10 mouse cellular contexts compared by ENCODE assay signal in the genomic region with DNA sequence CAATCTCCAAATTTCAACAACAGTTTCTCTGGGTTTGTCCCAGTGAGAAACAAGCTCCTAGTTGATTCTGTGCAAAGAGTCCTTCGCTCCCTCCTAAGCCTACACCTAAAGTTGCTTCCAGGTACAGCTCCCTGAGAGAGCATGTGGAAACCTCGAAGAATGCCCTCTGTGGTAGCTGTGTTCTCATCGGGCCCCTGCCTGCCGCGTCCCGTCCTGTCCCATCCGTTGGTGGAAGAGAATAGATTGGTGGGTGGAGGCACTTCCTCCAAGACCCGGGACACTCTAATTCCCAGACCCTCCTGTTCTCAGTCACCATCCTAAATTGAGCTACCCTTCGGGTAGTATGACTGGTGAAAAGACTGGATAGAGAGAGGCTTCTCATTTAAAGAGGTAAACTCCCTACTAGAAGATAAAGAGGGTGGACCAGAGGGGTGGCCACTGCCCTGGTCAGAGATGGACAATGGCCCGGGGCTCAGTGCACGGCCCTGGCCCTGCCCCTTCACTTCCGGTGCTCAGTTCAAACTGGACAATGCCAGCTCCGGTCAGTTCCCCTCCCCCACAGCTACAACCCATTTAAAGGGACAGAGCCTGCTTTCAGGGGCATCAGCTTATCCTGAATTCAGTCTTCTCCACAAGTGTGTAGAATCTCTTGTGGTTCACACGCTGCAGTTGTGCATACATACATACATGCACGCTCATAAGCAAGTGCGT. TPM values are rescaled to one million over a fixed set of nuclear protein-coding genes. Genes with fewer than 3 reads are reported as not detected.
DNase-seq lines count a peak whose midpoint lies in the region; ATAC-seq and TF ChIP-seq lines count a peak whose summit lies in the region.
"Had no signal": no experiment of that assay in that cellular context is flagged by ENCODE, and none has a peak within 500 bp of the region (broad histone marks: within the 10 kb centered on the region; RNA-seq: fewer than 3 reads in every experiment).

No protein-coding gene starts in this region.

- no peaks in the 10 kb centered on the region for H3K9me3 ChIP-seq in heart, embryonic 11.5 days (replicated peaks; ENCODE audit: control insufficient read depth, low read length)
- H3K9me3 ChIP-seq in limb, embryonic 11.5 days (ENCODE audit: control insufficient read depth, low read length): no peaks in the 10 kb centered on the region
- no peaks in the 10 kb centered on the region for H3K9me3 ChIP-seq in neural tube, embryonic 13.5 days
- H3K9me3 ChIP-seq: embryonic facial prominence, embryonic 13.5 days had no signal

- no peak for ATAC-seq in heart, embryonic 11.5 days (replicated peaks; ENCODE audit: insufficient number of reproducible peaks, low FRiP score, low TSS enrichment)
- no peak for ATAC-seq in limb, embryonic 11.5 days (ENCODE audit: insufficient number of reproducible peaks, low FRiP score, low TSS enrichment, low read depth)
- ATAC-seq in neural tube, embryonic 13.5 days (ENCODE audit: low read depth): peak; percentile 71; the same call in 1 of the 2 replicates

- no peak overlapping the region for H3K9ac ChIP-seq in heart, embryonic 11.5 days (ENCODE audit: low read depth, low read length)
- no peak overlapping the region for H3K9ac ChIP-seq in limb, embryonic 11.5 days (ENCODE audit: low read length)
- H3K9ac ChIP-seq in neural tube, embryonic 13.5 days: peak overlapping the region; percentile 27
- H3K9ac ChIP-seq: embryonic facial prominence, embryonic 13.5 days had no signal

- no peak for TF ChIP-seq CTCF in kidney, adult 2 months (conservative IDR thresholded peaks at IDR 0.05; ENCODE audit: insufficient read depth, insufficient read length, low read depth, low read length)

- peaks cover 44% of the 10 kb centered on the region for H3K4me1 ChIP-seq in heart, embryonic 11.5 days (ENCODE audit: control insufficient read depth, insufficient read depth, low read length)
- H3K4me1 ChIP-seq in limb, embryonic 11.5 days (ENCODE audit: control insufficient read depth, insufficient read depth, low read length): peaks cover 43% of the 10 kb centered on the region
- H3K4me1 ChIP-seq in neural tube, embryonic 13.5 days (replicated peaks): peaks cover 43% of the 10 kb centered on the region
- no peaks in the 10 kb centered on the region for H3K4me1 ChIP-seq in kidney, adult 2 months (ENCODE audit: control insufficient read depth, insufficient read depth, low read length)

- peaks cover 26% of the 10 kb centered on the region for H3K27me3 ChIP-seq in heart, embryonic 11.5 days (ENCODE audit: control insufficient read depth, insufficient read depth, low read length)
- no peaks in the 10 kb centered on the region for H3K27me3 ChIP-seq in limb, embryonic 11.5 days (ENCODE audit: control insufficient read depth, insufficient read depth, low read length)
- peaks cover 25% of the 10 kb centered on the region for H3K27me3 ChIP-seq in neural tube, embryonic 13.5 days
- H3K27me3 ChIP-seq in kidney, adult 2 months (replicated peaks; ENCODE audit: control insufficient read depth, insufficient read depth, low read length): peaks cover 3% of the 10 kb centered on the region; the same call in 1 of the 2 replicates

- peak overlapping the region; percentile 5; the same call in 1 of the 2 replicates for H3K4me3 ChIP-seq in heart, embryonic 11.5 days (ENCODE audit: low read depth, low read length)
- no peak overlapping the region for H3K4me3 ChIP-seq in limb, embryonic 11.5 days (ENCODE audit: low read depth, low read length)
- peak overlapping the region; percentile 22 for H3K4me3 ChIP-seq in neural tube, embryonic 13.5 days
- H3K4me3 ChIP-seq in kidney, adult 2 months (ENCODE audit: insufficient read depth, low read depth, low read length): no peak overlapping the region
- H3K4me3 ChIP-seq: embryonic facial prominence, embryonic 13.5 days had no signal

- 3% methylated on average over 16 of the region's 16 CpGs for WGBS in heart, embryonic 11.5 days (ENCODE audit: insufficient replicate concordance)
- WGBS in limb, embryonic 11.5 days: 2% methylated on average over 16 of the region's 16 CpGs
- 2% methylated on average over 16 of the region's 16 CpGs for WGBS in neural tube, embryonic 13.5 days
- 4% methylated on average over 16 of the region's 16 CpGs for WGBS in kidney, adult 2 months

- H3K36me3 ChIP-seq in heart, embryonic 11.5 days (ENCODE audit: control insufficient read depth, insufficient read depth, low read length): no peaks in the 10 kb centered on the region
- H3K36me3 ChIP-seq in limb, embryonic 11.5 days (ENCODE audit: control insufficient read depth, insufficient read depth, low read length): no peaks in the 10 kb centered on the region
- H3K36me3 ChIP-seq in neural tube, embryonic 13.5 days: no peaks in the 10 kb centered on the region
- H3K36me3 ChIP-seq in kidney, adult 2 months (ENCODE audit: control insufficient read depth, insufficient read depth, low read length): no peaks in the 10 kb centered on the region
- H3K36me3 ChIP-seq: embryonic facial prominence, embryonic 13.5 days had no signal

- no peak overlapping the region for H3K27ac ChIP-seq in heart, embryonic 11.5 days (ENCODE audit: low read depth, low read length)
- H3K27ac ChIP-seq in limb, embryonic 11.5 days (replicated peaks; ENCODE audit: low read depth, low read length): no peak overlapping the region
- peak overlapping the region; percentile 68 for H3K27ac ChIP-seq in neural tube, embryonic 13.5 days (replicated peaks)
- no peak overlapping the region for H3K27ac ChIP-seq in kidney, adult 2 months (ENCODE audit: insufficient read depth, low read depth, low read length)
- H3K27ac ChIP-seq: embryonic facial prominence, embryonic 13.5 days had no signal

- no peak for DNase-seq in heart, postnatal 4 days
- DNase-seq in embryo, embryonic 9.5 days (ENCODE audit: extremely low spot score): peak; percentile 91
- peak; percentile 31 for DNase-seq in limb, embryonic 11.5 days (ENCODE audit: low spot score)
- DNase-seq in ovary, adult 18-20 months (ENCODE audit: low spot score): no peak
- no peak for DNase-seq in kidney, adult 2 months
- DNase-seq in left cerebral cortex, adult 18-20 months (ENCODE audit: low spot score in 2 of 2): no peak

- TF ChIP-seq POLR2A in kidney, adult 2 months (IDR thresholded peaks at IDR 0.05; ENCODE audit: low read depth, low read length): no peak

- H3K4me2 ChIP-seq in heart, embryonic 11.5 days: peak overlapping the region; percentile 47
- peak overlapping the region; percentile 18; the same call in 1 of the 2 replicates for H3K4me2 ChIP-seq in limb, embryonic 11.5 days (ENCODE audit: low read depth, severe bottlenecking)
- H3K4me2 ChIP-seq in neural tube, embryonic 13.5 days: peak overlapping the region; percentile 55
- H3K4me2 ChIP-seq: embryonic facial prominence, embryonic 13.5 days had no signal

RNA-seq across cellular contexts. Expression of gene Lin28a, which starts 1.2 kb away (rescaled TPM):
- polyA plus RNA-seq in heart, embryonic 11.5 days (2014; fragmentation: Nextera tagmentation; extraction: Ambion mirVana): 0.21 and 0.30 TPM in 2 replicates
- total RNA-seq in heart, postnatal 4 days (2021): under 1 TPM; 0.27 to 0.29 TPM
- 1.4 and 2.3 TPM in 2 replicates for polyA plus RNA-seq in limb, embryonic 11.5 days (2014; fragmentation: Nextera tagmentation; extraction: Ambion mirVana)
- 0.17 and 0.32 TPM in 2 replicates for polyA plus RNA-seq in neural tube, embryonic 13.5 days (2015; fragmentation: Nextera tagmentation; extraction: Ambion mirVana)
- not detected in 2 replicates for polyA plus RNA-seq in kidney, adult 2 months (2012; rRNA removed)
- not detected for total RNA-seq in left cerebral cortex, adult 18-20 months (2021)
- total RNA-seq: heart, postnatal 10 days had no signal
- polyA plus RNA-seq: embryonic facial prominence, embryonic 13.5 days had no signal

RNA-seq across cellular contexts. Expression of gene Dhdds, which starts 19.1 kb away (rescaled TPM):
- polyA plus RNA-seq in heart, embryonic 11.5 days (2014; fragmentation: Nextera tagmentation; extraction: Ambion mirVana): 35.3 and 35.6 TPM in 2 replicates
- total RNA-seq in heart, postnatal 4 days (2021): 10 to 100 TPM; 39.1 to 40.7 TPM
- polyA plus RNA-seq in limb, embryonic 11.5 days (2014; fragmentation: Nextera tagmentation; extraction: Ambion mirVana): 41.9 and 43.4 TPM in 2 replicates
- 41.0 and 44.3 TPM in 2 replicates for polyA plus RNA-seq in neural tube, embryonic 13.5 days (2015; fragmentation: Nextera tagmentation; extraction: Ambion mirVana)
- 32.0 and 37.0 TPM in 2 replicates for polyA plus RNA-seq in kidney, adult 2 months (2012; rRNA removed)
- total RNA-seq in left cerebral cortex, adult 18-20 months (2021): 10 to 100 TPM; 64.6 to 68.5 TPM

RNA-seq across cellular contexts. Expression of gene Zfp683, which starts 33.8 kb away (rescaled TPM):
- not detected in 2 replicates for polyA plus RNA-seq in heart, embryonic 11.5 days (2014; fragmentation: Nextera tagmentation; extraction: Ambion mirVana)
- total RNA-seq in heart, postnatal 4 days (2021): not detected
- polyA plus RNA-seq in limb, embryonic 11.5 days (2014; fragmentation: Nextera tagmentation; extraction: Ambion mirVana): not detected in 2 replicates
- polyA plus RNA-seq in neural tube, embryonic 13.5 days (2015; fragmentation: Nextera tagmentation; extraction: Ambion mirVana): not detected in 2 replicates
- polyA plus RNA-seq in kidney, adult 2 months (2012; rRNA removed): 0.52 and 0.81 TPM in 2 replicates
- total RNA-seq in left cerebral cortex, adult 18-20 months (2021): not detected
- total RNA-seq: heart, postnatal 10 days had no signal
- polyA plus RNA-seq: embryonic facial prominence, embryonic 13.5 days had no signal

RNA-seq across cellular contexts. Expression of gene Crybg2, which starts 40.8 kb away (rescaled TPM):
- 0.52 and 1.1 TPM in 2 replicates for polyA plus RNA-seq in heart, embryonic 11.5 days (2014; fragmentation: Nextera tagmentation; extraction: Ambion mirVana)
- not detected for total RNA-seq in heart, postnatal 4 days (2021)
- 3.7 and 4.4 TPM in 2 replicates for polyA plus RNA-seq in limb, embryonic 11.5 days (2014; fragmentation: Nextera tagmentation; extraction: Ambion mirVana)
- 1.3 and 1.7 TPM in 2 replicates for polyA plus RNA-seq in neural tube, embryonic 13.5 days (2015; fragmentation: Nextera tagmentation; extraction: Ambion mirVana)
- 0.69 and 1.0 TPM in 2 replicates for polyA plus RNA-seq in kidney, adult 2 months (2012; rRNA removed)
- 1 to 10 TPM; 4.4 to 5.7 TPM for total RNA-seq in left cerebral cortex, adult 18-20 months (2021)
- total RNA-seq: heart, postnatal 10 days had no signal

RNA-seq across cellular contexts. Expression of gene Hmgn2, which starts 51.3 kb away (rescaled TPM):
- polyA plus RNA-seq in heart, embryonic 11.5 days (2014; fragmentation: Nextera tagmentation; extraction: Ambion mirVana): 2,081 and 2,101 TPM in 2 replicates
- total RNA-seq in heart, postnatal 4 days (2021): 100 to 1,000 TPM; 484 to 489 TPM
- polyA plus RNA-seq in limb, embryonic 11.5 days (2014; fragmentation: Nextera tagmentation; extraction: Ambion mirVana): 3,322 and 3,460 TPM in 2 replicates
- 1,338 and 1,455 TPM in 2 replicates for polyA plus RNA-seq in neural tube, embryonic 13.5 days (2015; fragmentation: Nextera tagmentation; extraction: Ambion mirVana)
- 12.2 and 21.9 TPM in 2 replicates for polyA plus RNA-seq in kidney, adult 2 months (2012; rRNA removed)
- total RNA-seq in left cerebral cortex, adult 18-20 months (2021): 100 to 1,000 TPM; 100 to 103 TPM

Comparison
In these comparisons a context has a peak if more than half of its experiments do, and no peak if none do; other contexts are left out.
1. H3K4me3 ChIP-seq: peak in heart, embryonic 11.5 days (single experiment) and neural tube, embryonic 13.5 days (single experiment); none in limb, embryonic 11.5 days (single experiment) and kidney, adult 2 months (single experiment).
2. DNase-seq: peak in embryo, embryonic 9.5 days (single experiment) and limb, embryonic 11.5 days (single experiment); none in heart, postnatal 4 days (single experiment), ovary, adult 18-20 months (single experiment), kidney, adult 2 months (single experiment) and left cerebral cortex, adult 18-20 months (0 of 2).
3. Peak in every context shown above with its lines, with median percentiles within 50 percentile points of each other: H3K4me2 ChIP-seq.